Mouse (Mus musculus): ENCODE results near the gene Zfp429. TPM values are rescaled to one million over a fixed set of nuclear protein-coding genes. Genes with fewer than 3 reads are reported as not detected.
"Not testable (repeated sequence)": the region's sequence is repeated elsewhere in the genome, so short reads cannot be mapped to it uniquely, and the experiment has no call there.

Gene Zfp429
- total and polyA plus RNA-seq, 2 experiments from 2014 or later, result 0.89 to 2.5 TPM

DNA sequence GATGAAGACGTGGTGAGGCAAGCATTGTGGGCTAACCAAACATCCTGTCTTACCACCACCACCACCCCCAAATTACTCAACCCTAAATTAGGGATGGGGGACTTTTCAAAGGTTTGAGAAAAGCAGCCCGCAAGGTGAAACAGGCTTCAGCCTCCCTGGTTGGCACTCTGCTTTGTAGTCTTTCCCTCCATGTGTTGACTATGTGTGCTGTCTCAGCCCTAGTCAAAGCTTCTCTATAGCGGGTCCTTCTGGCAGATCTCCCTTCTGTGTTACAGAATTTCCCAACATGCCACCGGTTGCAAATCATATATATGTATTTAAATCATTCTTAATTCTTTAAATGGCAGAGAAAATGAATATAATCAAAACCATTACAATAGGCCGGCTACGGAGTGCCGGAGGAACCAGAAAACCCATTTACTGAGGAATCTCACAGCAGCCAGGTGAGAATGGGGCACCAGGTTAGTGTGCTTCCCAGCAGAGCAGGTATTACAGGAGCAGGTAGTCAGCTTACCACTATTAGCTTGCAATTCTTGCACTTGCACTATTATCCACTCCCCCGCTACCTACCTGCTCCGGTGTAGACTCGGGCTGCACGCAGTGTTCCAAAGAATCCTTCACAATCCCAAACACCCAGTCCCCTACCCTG is 21.1 kb upstream of the Zfp429 start:
- Histone ChIP-seq H3K9ac (replicated peaks; ENCODE audit: low read length, poor library complexity, severe bottlenecking) (peak overlapping the region; percentile 33; the same call in 1 of the 2 replicates), H3K4me3 (ENCODE audit: low read depth, low read length) (peak overlapping the region; percentile 57), H3K4me2 (ENCODE audit: low read depth, low read length, poor library complexity, severe bottlenecking) (peak overlapping the region; percentile 86), H3K27ac (ENCODE audit: low read depth, low read length) (no peak overlapping the region), H3K4me1 (ENCODE audit: insufficient read depth, low read length) (no peaks in the 10 kb centered on the region), H3K9me3 (ENCODE audit: low read length) (no peaks in the 10 kb centered on the region), H3K36me3 (ENCODE audit: insufficient read depth, low read length) (no peaks in the 10 kb centered on the region), H3K27me3 (ENCODE audit: insufficient read depth, low read length) (no peaks in the 10 kb centered on the region)
- ATAC-seq (ENCODE audit: low FRiP score) (peak; percentile 73), DNase-seq (ENCODE audit: low spot score) (peak; percentile 12)
- WGBS, result 35% methylated on average over 11 of the region's 11 CpGs
- no peak for TF ChIP-seq CTCF (IDR thresholded peaks at IDR 0.05)

DNA sequence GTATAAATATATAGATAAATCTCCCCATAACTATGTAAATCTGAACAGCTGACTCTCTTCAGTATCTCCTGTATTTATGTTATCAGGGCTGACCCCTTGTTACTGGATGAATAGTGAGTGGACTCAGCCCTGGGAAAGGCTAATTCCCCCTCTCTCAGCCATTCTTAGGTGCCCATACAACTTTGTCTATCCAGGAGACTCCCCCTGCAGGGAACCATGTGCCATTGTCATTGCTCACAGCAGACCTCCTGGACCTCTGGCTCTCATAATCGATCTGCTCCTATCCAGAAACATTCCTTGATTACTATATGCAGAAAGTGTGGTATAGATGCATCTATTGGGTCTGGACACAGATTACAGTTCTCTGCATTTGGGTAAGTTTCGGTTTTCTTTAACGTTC is 17.2 kb upstream of the Zfp429 start:
- H3K9ac ChIP-seq (replicated peaks; ENCODE audit: low read length, poor library complexity, severe bottlenecking), result no peak overlapping the region
- 92% methylated on average over 3 of the region's 3 CpGs for WGBS
- no peaks in the 10 kb centered on the region for H3K27me3 ChIP-seq (ENCODE audit: insufficient read depth, low read length)
- ATAC-seq (ENCODE audit: low FRiP score), result no peak
- no peak for DNase-seq (ENCODE audit: low spot score)
- no peaks in the 10 kb centered on the region for H3K4me1 ChIP-seq (ENCODE audit: insufficient read depth, low read length)
- no peak overlapping the region for H3K4me3 ChIP-seq (ENCODE audit: low read depth, low read length)
- no peak overlapping the region for H3K4me2 ChIP-seq (ENCODE audit: low read depth, low read length, poor library complexity, severe bottlenecking)
- no peaks in the 10 kb centered on the region for H3K36me3 ChIP-seq (ENCODE audit: insufficient read depth, low read length)
- no peak for TF ChIP-seq CTCF (IDR thresholded peaks at IDR 0.05)
- no peak overlapping the region for H3K27ac ChIP-seq (ENCODE audit: low read depth, low read length)
- H3K9me3 ChIP-seq (ENCODE audit: low read length), result no peaks in the 10 kb centered on the region

GRCm38 (mm10) chr13:67415759-67416158 is 16.1 kb upstream of the Zfp429 start:
- WGBS, result 79% methylated on average over 6 of the region's 6 CpGs
- ATAC-seq (ENCODE audit: low FRiP score) (no peak), DNase-seq (ENCODE audit: low spot score) (no peak)
- no peaks in the 10 kb centered on the region for H3K27me3 ChIP-seq (ENCODE audit: insufficient read depth, low read length)
- no peak overlapping the region for H3K27ac ChIP-seq (ENCODE audit: low read depth, low read length)
- no peaks in the 10 kb centered on the region for H3K36me3 ChIP-seq (ENCODE audit: insufficient read depth, low read length)
- no peak overlapping the region for H3K9ac ChIP-seq (replicated peaks; ENCODE audit: low read length, poor library complexity, severe bottlenecking)
- no peaks in the 10 kb centered on the region for H3K9me3 ChIP-seq (ENCODE audit: low read length)
- TF ChIP-seq CTCF (IDR thresholded peaks at IDR 0.05), result no peak
- no peaks in the 10 kb centered on the region for H3K4me1 ChIP-seq (ENCODE audit: insufficient read depth, low read length)
- no peak overlapping the region for H3K4me3 ChIP-seq (ENCODE audit: low read depth, low read length)
- H3K4me2 ChIP-seq (ENCODE audit: low read depth, low read length, poor library complexity, severe bottlenecking), result no peak overlapping the region

DNA sequence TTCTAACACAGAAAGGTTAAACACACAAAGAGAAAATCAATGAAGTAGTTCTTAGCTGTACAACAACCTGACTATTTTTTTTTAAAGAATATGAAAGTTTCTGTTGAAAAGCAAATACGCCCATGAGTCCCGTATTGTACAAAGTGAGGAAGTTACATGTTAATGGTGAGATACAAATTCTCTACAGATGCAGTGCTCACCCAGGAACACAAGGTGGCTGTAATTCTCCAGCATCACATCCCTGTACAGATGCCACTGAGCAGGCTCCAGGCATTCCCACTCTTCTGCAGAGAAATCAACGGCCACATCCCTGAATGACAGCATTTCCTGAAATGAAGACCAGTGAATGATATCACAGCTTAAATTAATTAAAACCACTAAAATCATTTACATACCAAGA is 14.0 kb upstream of the Zfp429 start:
- H3K27ac ChIP-seq (ENCODE audit: low read depth, low read length); ATAC-seq (ENCODE audit: low FRiP score); H3K9ac ChIP-seq (replicated peaks; ENCODE audit: low read length, poor library complexity, severe bottlenecking); H3K4me2 ChIP-seq (ENCODE audit: low read depth, low read length, poor library complexity, severe bottlenecking); H3K4me3 ChIP-seq (ENCODE audit: low read depth, low read length); H3K9me3 ChIP-seq (ENCODE audit: low read length); H3K36me3 ChIP-seq (ENCODE audit: insufficient read depth, low read length); H3K27me3 ChIP-seq (ENCODE audit: insufficient read depth, low read length); H3K4me1 ChIP-seq (ENCODE audit: insufficient read depth, low read length): not testable (repeated sequence)
- DNase-seq (ENCODE audit: low spot score), result peak; percentile 3
- 63% methylated on average over 3 of the region's 3 CpGs for WGBS
- TF ChIP-seq CTCF (IDR thresholded peaks at IDR 0.05), result peak; percentile 61

GRCm38 (mm10) chr13:67376255-67376654 is 23.4 kb downstream of the Zfp429 start:
- not testable (repeated sequence) for H3K36me3 ChIP-seq (ENCODE audit: insufficient read depth, low read length); H3K4me2 ChIP-seq (ENCODE audit: low read depth, low read length, poor library complexity, severe bottlenecking); H3K9ac ChIP-seq (replicated peaks; ENCODE audit: low read length, poor library complexity, severe bottlenecking); H3K27me3 ChIP-seq (ENCODE audit: insufficient read depth, low read length); H3K4me1 ChIP-seq (ENCODE audit: insufficient read depth, low read length); ATAC-seq (ENCODE audit: low FRiP score); DNase-seq (ENCODE audit: low spot score); H3K9me3 ChIP-seq (ENCODE audit: low read length); H3K27ac ChIP-seq (ENCODE audit: low read depth, low read length); H3K4me3 ChIP-seq (ENCODE audit: low read depth, low read length)
- WGBS, result 74% methylated on average over 3 of the region's 3 CpGs

- not testable (repeated sequence) for H3K36me3 ChIP-seq (ENCODE audit: insufficient read depth, low read length); H3K9ac ChIP-seq (replicated peaks; ENCODE audit: low read length, poor library complexity, severe bottlenecking); H3K9me3 ChIP-seq (ENCODE audit: low read length); H3K4me1 ChIP-seq (ENCODE audit: insufficient read depth, low read length); H3K27ac ChIP-seq (ENCODE audit: low read depth, low read length); H3K27me3 ChIP-seq (ENCODE audit: insufficient read depth, low read length)
- H3K4me3 ChIP-seq (ENCODE audit: low read depth, low read length), result peak within 1 kb of the TSS; percentile 35
- ATAC-seq (ENCODE audit: low FRiP score), result peak; percentile 82
- DNase-seq (ENCODE audit: low spot score), result peak; percentile 48
- 24% methylated on average over 13 of the region's 15 CpGs for WGBS
- peak within 1 kb of the TSS; percentile 53 for H3K4me2 ChIP-seq (ENCODE audit: low read depth, low read length, poor library complexity, severe bottlenecking)
Observed at GRCm38 (mm10) chr13:67375050-67375911, 24.3 kb downstream of the Zfp429 start, which contains the start of the genes Gm28041 and Zfp456. Gm28041 (minus strand) TSS chr13:67375733. Zfp456 (minus strand) TSS chr13:67375810.

All from midbrain, postnatal 0 days (tissue).